Mouse (Mus musculus): Measurements from ENCODE around the gene Cdc42ep5.

Gene Cdc42ep5

DNA sequence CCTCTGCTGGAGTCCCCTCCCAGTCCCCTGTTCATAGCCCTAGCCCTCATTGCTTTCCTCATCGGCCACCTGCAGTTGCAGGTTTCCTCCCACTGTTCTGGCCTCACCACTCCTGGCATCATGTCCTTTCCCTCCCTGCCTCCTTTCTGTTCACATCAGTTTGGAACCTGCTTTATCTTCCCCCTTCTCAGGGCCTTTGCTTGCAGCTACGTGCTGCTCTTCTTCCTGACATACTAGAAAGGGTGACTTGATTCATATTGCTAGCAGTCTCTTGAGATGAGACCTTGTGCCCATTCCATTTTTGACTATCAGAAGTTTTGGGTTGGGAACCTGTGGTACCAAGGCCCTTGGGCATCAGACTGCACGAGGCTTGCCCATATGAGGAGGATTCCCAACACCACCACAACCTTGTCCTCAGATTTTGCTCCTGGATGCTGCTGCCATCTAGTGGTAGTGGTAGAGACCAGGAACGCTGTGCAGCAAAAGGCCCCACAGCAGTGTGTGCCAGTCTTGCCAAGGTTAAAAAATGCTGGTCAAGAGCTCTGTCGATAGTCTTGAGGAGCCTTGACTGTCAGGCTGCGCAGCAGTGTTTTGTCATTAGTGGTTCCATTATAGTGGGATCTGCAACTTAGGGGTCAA, 19.0 kb downstream of the Cdc42ep5 start:
- DNase-seq (ENCODE audit: low spot score): no peak

DNA sequence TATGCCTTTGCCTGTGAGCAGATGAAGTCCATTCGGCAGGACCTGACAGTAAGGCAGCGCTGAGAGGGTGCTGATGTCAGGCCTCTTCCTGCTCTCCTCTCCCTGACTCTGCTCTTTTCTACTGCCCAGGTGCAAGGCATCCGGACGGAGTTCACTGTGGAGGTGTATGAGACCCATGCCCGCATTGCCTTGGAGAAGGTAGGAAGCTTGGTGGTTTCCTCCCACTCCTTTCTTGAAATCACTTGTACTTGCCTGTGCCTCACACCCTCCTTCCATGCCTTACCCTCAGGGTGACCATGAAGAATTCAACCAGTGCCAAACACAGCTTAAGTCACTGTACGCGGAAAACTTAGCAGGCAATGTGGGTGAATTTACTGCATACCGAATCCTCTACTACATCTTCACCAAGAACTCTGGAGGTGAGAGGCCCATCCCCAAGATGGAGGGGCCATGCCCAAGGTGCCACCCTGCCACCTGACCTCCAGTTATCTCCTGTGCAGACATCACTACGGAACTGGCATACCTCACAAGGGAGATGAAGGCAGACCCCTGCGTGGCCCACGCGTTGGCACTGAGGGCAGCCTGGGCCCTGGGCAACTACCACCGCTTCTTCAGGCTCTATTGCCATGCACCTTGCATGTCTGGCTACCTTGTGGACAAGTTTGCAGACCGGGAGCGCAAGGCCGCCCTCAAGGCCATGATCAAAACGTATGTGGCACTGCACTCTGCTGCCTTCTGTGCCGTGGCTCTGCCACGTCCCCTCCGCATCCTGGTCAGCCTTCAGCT, 19.7 kb downstream of the Cdc42ep5 start:
- no peak for DNase-seq (ENCODE audit: low spot score)

- no peak for DNase-seq (ENCODE audit: low spot score)
These were observed 20.6 kb downstream of the Cdc42ep5 start for GRCm38 (mm10) chr7:4144046-4144445.

DNA sequence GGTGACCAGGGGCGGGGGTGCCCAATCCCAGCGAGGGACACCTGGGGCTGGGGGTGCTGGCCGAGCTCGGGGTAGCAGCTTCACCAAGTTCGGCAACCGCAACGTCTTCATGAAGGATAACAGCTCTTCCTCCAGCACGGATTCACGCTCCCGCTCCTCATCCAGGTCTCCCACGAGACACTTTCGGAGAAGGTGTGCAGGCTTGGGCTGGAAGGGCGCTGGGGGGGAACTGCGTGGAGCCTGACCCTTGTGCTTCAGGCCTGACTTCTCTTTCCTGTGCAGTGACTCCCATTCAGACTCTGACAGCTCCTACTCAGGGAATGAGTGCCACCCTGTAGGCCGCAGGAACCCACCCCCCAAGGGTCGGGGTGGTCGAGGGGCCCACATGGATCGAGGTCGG, 21.2 kb downstream of the Cdc42ep5 start:
- no peak for DNase-seq (ENCODE audit: low spot score)

GRCm38 (mm10) chr7:4142796-4143445, 21.7 kb downstream of the Cdc42ep5 start:
- no peak for DNase-seq (ENCODE audit: low spot score)

DNA sequence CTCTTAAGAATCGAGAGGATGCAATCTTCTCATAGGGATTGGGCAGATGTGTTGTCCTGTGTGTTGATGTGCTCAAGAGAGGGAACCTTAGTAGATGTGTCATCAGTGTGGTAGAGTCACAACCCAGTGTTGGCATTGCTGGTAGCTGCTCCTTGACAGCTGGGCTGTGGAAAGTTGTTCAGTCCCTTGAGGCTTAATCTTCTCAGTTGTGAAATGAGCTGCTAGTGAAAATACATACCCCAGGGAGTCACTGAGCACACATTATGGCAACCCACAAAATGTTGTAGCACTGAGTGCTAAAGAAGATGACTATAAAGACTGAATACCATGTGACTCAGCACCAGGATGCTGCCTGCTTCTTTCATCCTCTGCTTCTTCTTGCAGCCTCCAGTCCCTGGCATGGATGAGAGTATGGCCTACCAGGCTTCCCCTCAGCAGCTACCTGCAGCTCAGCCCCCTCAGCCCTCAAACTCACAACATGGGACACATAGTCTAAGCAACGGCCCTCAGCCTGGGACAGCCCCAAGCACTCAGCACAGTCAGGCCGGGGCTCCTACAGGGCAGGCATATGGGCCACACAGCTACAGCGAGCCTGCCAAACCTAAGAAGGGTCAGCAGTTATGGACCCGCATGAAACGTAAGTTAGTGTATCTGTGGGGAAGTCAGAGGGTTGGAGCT, 22.9 kb downstream of the Cdc42ep5 start:
- no peak for DNase-seq (ENCODE audit: low spot score)

- no peak for DNase-seq (ENCODE audit: low spot score)
These were observed 25.3 kb downstream of the Cdc42ep5 start for GRCm38 (mm10) chr7:4139391-4139790.

- DNase-seq (ENCODE audit: low spot score): no peak
These were observed 26.0 kb downstream of the Cdc42ep5 start for GRCm38 (mm10) chr7:4138671-4139070.

GRCm38 (mm10) chr7:4138181-4138580, 26.5 kb downstream of the Cdc42ep5 start:
- no peak for DNase-seq (ENCODE audit: low spot score)

DNA sequence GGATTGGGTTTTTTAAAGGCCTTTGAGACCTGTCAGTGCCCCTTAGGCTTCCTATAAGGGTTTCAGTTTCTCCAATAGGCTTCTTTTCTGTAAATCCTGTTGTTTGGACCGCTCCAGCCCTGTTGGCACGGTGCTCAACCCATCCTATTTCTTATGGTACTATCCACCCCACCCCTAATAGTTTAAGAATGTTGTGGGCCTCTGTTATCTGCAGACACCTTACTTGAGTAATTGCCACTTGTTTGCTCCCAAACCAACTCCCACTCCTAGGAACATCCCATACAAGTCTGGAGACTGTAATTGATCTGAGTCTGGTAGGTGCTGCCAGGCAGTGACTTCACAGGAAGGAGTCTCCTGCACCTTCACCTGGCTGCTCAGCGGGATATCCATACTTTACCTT, 26.9 kb downstream of the Cdc42ep5 start:
- DNase-seq (ENCODE audit: low spot score): no peak

DNA sequence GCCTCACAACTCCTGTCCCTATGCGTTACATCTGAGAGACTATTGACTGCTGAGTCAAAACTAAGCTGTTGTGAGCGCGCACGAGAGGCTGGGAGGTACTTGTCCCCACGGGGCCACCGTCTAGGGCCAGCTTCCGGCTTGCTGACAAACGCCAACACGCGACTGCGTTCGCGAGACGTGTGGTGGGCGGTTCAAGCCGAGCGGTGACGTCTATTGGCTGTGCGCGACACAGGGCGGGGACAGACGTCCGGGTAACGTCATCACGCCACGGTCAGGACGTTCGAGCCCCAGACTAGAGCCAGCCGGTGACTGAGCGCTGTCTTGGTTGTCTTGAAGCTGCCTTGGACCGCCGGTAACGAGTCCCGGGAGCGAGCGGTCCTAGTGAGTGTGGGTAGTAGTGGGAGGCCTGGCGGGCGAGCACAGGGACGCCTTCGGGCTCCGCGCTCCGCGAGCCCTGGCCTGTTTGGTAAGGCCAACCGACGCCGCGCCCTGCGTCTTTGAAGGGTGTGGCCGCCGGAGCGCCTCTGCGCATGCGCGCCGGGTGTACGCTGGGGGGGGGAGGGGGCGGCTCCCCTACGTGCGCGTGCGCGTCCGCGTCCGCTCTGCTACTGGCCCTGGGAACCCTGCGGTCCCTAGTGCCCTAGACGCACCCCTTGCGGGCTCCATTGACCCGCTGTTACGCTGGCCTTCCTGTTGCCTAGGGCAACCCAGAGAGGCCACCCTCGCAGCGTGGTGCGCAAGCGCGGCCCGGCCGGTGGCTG, 27.7 kb downstream of the Cdc42ep5 start, which contains the start of gene Leng8:
Gene Leng8, plus strand, starts transcription at position 269 of the 761 bp plus-strand sequence.
- DNase-seq (ENCODE audit: low spot score): peak; percentile 99

DNA sequence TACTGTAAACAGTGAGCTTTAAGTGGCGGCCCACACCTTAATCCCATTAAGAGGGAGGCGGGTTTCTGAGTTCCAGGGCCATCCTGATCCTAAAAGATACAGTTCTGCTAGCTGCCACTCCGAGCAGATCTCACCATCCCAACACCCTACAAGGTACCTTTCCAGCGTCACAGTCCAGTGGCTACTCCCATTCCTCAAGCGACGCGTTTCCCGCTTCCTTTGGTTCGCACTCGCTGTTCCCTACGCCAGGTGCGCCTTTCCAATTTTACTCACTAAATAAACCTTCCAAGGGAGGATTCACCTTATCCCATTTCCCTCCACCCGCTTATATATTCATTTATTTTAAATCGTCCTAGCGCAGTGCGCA, 28.3 kb downstream of the Cdc42ep5 start:
- DNase-seq (ENCODE audit: low spot score): no peak

DNA sequence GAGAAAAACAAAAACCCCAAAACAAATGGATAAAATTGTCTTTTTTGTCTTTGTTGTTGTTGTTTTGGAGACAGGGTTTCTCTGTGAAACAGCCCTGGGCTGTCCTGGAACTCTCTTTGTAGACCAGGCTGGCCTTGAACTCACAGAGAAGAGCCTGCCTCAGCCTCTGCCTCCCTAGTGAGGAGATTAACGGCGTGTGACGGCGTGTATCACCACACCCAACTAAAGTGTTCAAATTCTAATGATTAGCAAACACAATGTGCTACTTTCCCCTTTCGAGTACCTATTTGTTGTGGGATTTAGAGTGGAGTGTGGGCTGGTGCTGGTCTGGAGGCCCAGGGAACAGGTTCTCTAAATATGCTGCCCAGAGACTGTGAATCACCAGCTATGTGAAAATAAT, 29.7 kb downstream of the Cdc42ep5 start:
- no peak for DNase-seq (ENCODE audit: low spot score)

DNA sequence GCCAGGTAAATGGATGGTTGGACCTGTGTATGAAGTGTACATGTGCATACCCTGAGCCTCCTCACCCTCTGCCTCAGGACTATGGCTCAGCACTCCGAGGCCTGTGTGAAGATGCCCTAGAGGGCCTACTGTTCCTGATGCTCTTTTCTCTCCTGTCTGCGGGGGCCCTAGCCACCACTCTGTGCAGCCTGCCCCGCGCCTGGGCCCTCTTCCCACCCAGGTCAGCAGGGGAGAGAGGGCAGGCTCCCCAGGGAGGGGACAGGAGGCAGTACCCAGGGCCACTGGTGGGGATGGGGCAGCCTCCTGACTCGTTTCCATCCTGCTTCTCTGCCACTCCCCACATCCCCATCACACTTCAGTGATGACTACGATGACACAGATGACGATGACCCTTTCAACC, 31.7 kb downstream of the Cdc42ep5 start:
- DNase-seq (ENCODE audit: low spot score): no peak

DNA sequence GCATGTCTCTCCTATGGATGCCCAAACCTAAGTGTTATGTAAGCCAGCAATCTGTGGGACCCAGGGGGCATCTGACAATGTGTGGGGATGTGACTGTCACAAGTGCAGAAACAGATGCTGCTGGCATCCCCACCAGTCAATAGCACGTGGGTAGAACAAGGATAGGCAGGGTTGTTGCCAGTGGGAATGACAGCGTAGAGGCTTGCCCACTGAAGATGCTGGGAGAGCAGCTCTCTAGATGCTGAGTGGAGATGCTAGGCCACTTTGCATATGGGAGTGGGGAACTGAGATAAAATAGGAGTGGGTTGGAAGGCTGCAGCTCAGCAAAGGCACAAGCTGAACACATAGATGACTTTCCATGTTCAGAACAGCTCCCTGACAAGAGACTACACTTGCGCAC, 32.1 kb downstream of the Cdc42ep5 start:
- no peak for DNase-seq (ENCODE audit: low spot score)

DNA sequence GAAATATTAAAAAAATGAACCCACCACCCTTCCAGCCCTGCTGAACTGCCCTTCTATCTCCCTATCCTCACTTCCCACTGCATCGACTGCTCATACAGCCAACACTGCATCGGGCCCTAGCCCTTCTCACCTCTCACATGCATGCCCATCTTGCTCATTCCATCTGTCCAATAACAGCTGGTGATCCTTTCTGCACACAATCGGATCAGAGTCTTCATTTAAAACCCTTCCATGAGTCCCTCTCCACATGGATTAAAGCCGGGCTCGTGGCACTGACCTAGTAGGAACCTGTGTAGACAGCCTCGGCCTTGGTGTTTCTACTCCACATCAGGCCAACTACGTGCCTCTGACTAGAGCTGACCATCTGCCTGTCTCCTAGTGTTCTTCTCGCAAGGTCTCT, 32.7 kb downstream of the Cdc42ep5 start:
- DNase-seq (ENCODE audit: low spot score): no peak

- no peak for DNase-seq (ENCODE audit: low spot score)
These were observed 33.8 kb downstream of the Cdc42ep5 start for GRCm38 (mm10) chr7:4130686-4131452.

DNA sequence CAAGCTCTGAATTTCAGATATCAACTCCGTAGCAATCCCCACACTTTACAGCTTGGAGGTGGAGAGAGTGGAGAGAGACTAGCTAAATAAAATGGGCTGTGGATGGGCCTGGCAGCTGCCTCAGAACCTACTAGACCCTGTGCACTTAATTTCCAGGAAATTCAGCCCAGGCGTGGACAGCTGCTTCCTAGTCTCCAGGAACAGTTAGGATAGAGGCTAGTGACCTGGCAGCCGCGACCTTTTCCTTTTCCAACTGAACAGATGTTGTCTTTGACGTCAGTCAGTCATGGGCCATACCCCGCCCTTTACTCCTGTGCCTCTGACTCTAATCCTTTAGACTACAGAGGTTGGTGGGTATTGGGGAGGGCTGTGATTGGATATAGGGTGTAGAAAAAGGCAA, 35.8 kb downstream of the Cdc42ep5 start:
- DNase-seq (ENCODE audit: low spot score): no peak

- DNase-seq (ENCODE audit: low spot score): no peak
These were observed 36.8 kb downstream of the Cdc42ep5 start for GRCm38 (mm10) chr7:4127894-4128293.

- no peak for DNase-seq (ENCODE audit: low spot score)
These were observed 37.5 kb downstream of the Cdc42ep5 start for GRCm38 (mm10) chr7:4126992-4127785.
